Comparison of ENCODE assay signal across 18 mouse cellular contexts in genomic region chr11:78649143-78649542, GRCm38 (mm10). TPM values are rescaled to one million over a fixed set of nuclear protein-coding genes. Genes with fewer than 3 reads are reported as not detected.
DNase-seq lines count a peak whose midpoint lies in the region; TF ChIP-seq lines count a peak whose summit lies in the region.
"Had no signal": no experiment of that assay in that cellular context is flagged by ENCODE, and none has a peak within 500 bp of the region (broad histone marks: within the 10 kb centered on the region; RNA-seq: fewer than 3 reads in every experiment).

No protein-coding gene starts in this region.

- peaks cover 0 to 16% of the 10 kb centered on the region in 2 experiments for H3K36me3 ChIP-seq in CH12.LX (replicated peaks in 1 of 2; ENCODE audit: control insufficient read depth in 1 of 2, insufficient read depth in 1 of 2, low read length in 1 of 2)
- no peaks in the 10 kb centered on the region for H3K36me3 ChIP-seq in MEL (ENCODE audit: control insufficient read depth in 1 of 2, insufficient read depth in 2 of 2, low read length in 2 of 2)

- dilution Hi-C loops in CH12.LX (cut with MboI; ENCODE audit: extremely low pct_ligation_motif_present, extremely low pct_unique_long_range_greater_than_20kb, low sequenced_read_pairs) = no loop called here

- H3K27me3 ChIP-seq in CH12.LX (replicated peaks) (no peaks in the 10 kb centered on the region), MEL (ENCODE audit: control insufficient read depth in 1 of 2, insufficient read depth in 2 of 2, low read length in 2 of 2) (no peaks in the 10 kb centered on the region)
- H3K27me3 ChIP-seq: Patski had no signal

- no peak overlapping the region for H3K4me2 ChIP-seq in CH12.LX (ENCODE audit: insufficient read depth, low read depth, poor library complexity, severe bottlenecking)

- TF ChIP-seq RAD21 in CH12.LX (IDR thresholded peaks at IDR 0.05; ENCODE audit: low read depth, low read length) = no peak
- no peak for TF ChIP-seq RAD21 in MEL (IDR thresholded peaks at IDR 0.05; ENCODE audit: low read depth, low read length)

- H3K79me2 ChIP-seq in CH12.LX (replicated peaks; ENCODE audit: control insufficient read depth, extremely low read depth, insufficient read depth, poor library complexity, severe bottlenecking) = no peaks in the 10 kb centered on the region; the same call in 1 of the 2 replicates
- no peaks in the 10 kb centered on the region; the same call in 1 of the 2 replicates for H3K79me2 ChIP-seq in MEL (ENCODE audit: control insufficient read depth, insufficient read depth, low read length, poor library complexity)

- H3K4me3 ChIP-seq in CH12.LX (replicated peaks in 1 of 3; ENCODE audit: low read depth in 2 of 3, low read length in 2 of 3, poor library complexity in 1 of 3) = no peak overlapping the region
- no peak overlapping the region for H3K4me3 ChIP-seq in MEL (ENCODE audit: control insufficient read depth in 1 of 2, insufficient read depth in 1 of 2, low read depth in 2 of 2, low read length in 2 of 2)

- H3K9ac ChIP-seq in CH12.LX (ENCODE audit: insufficient read depth, low read depth) = no peak overlapping the region
- H3K9ac ChIP-seq in MEL (ENCODE audit: control insufficient read depth, low read depth, low read length, poor library complexity, severe bottlenecking) = no peak overlapping the region

- in situ Hi-C loops in CH12.LX (cut with MboI; ENCODE audit: low pct_ligation_motif_present, low pct_unique_long_range_greater_than_20kb, low sequenced_read_pairs) = no loop called here

- H3K4me1 ChIP-seq in CH12.LX (ENCODE audit: control insufficient read depth in 1 of 2, insufficient read depth in 2 of 2) = peaks cover 0 to 34% of the 10 kb centered on the region in 2 experiments; a peak in 2 of 4 replicates
- H3K4me1 ChIP-seq in MEL (ENCODE audit: control insufficient read depth in 1 of 2, insufficient read depth in 2 of 2, low read length in 2 of 2) = no peaks in the 10 kb centered on the region

- TF ChIP-seq EP300 in CH12.LX (IDR thresholded peaks at IDR 0.05; ENCODE audit: low read length) = peak; percentile 74
- no peak for TF ChIP-seq EP300 in MEL (IDR thresholded peaks at IDR 0.05; ENCODE audit: low read depth in 1 of 2, low read length in 2 of 2)

- H3K9me3 ChIP-seq in CH12.LX (replicated peaks; ENCODE audit: low read length) (no peaks in the 10 kb centered on the region), MEL (replicated peaks; ENCODE audit: insufficient read depth, low read length) (no peaks in the 10 kb centered on the region)
- H3K9me3 ChIP-seq: G1E had no signal

- peak; percentile 18 for DNase-seq in CH12.LX (ENCODE audit: extremely low read depth)
- DNase-seq in MEL (ENCODE audit: low read depth, low spot score) = no peak
- DNase-seq in heart, postnatal 4 days = no peak
- no peak for DNase-seq in frontal cortex, adult 2 months (ENCODE audit: extremely low spot score in 1 of 2, low spot score in 1 of 2)
- DNase-seq: adrenal gland, adult 2 months; adrenal gland, adult 8-10 months; adrenal gland, postnatal 10 days; adrenal gland, postnatal 14 days; adrenal gland, postnatal 25 days; adrenal gland, postnatal 36 days; B cell, adult 2 months; cerebellum, adult 11 months; cerebellum, adult 11-12 months; cerebellum, adult 18-20 months; cerebellum, adult 2 months; cerebellum, adult 8-10 months had no signal

- TF ChIP-seq CTCF in CH12.LX (conservative IDR thresholded peaks at IDR 0.05 in 1 of 2, IDR thresholded peaks at IDR 0.05 in 1 of 2; ENCODE audit: low read depth in 2 of 2, low read length in 2 of 2) = no peak
- no peak for TF ChIP-seq CTCF in MEL (IDR thresholded peaks at IDR 0.05 in 2 of 3, conservative IDR thresholded peaks at IDR 0.05 in 1 of 3; ENCODE audit: control insufficient read depth in 1 of 3, insufficient read depth in 1 of 3, low read depth in 2 of 3, low read length in 3 of 3, poor library complexity in 1 of 3, severe bottlenecking in 1 of 3)

- TF ChIP-seq POLR2A in CH12.LX (IDR thresholded peaks at IDR 0.05; ENCODE audit: low read depth, low read length) (no peak), MEL (IDR thresholded peaks at IDR 0.05; ENCODE audit: control insufficient read depth in 1 of 2, insufficient read depth in 1 of 2, low read depth in 1 of 2, low read length in 2 of 2, poor library complexity in 1 of 2) (no peak)

- H3K27ac ChIP-seq in CH12.LX (ENCODE audit: insufficient read depth, low read depth) (no peak overlapping the region), MEL (ENCODE audit: control insufficient read depth, low read depth, low read length) (no peak overlapping the region)

TF ChIP-seq in CH12.LX, 34 proteins besides CTCF, POLR2A, EP300 and RAD21:
- TF ChIP-seq JUN (IDR thresholded peaks at IDR 0.05; ENCODE audit: insufficient read depth, low read depth, low read length) = peak; percentile 44; the same call in 1 of the 2 replicates
- peak; percentile 54; the same call in 1 of the 2 replicates for TF ChIP-seq SIN3A (IDR thresholded peaks at IDR 0.05; ENCODE audit: low read length)
- peak; percentile 33; the same call in 1 of the 2 replicates for TF ChIP-seq MEF2A (IDR thresholded peaks at IDR 0.05; ENCODE audit: borderline replicate concordance, low read depth, low read length)
- peak; percentile 37; the same call in 1 of the 2 replicates for TF ChIP-seq IRF4 (IDR thresholded peaks at IDR 0.05; ENCODE audit: low read depth, low read length)
- TF ChIP-seq USF2 (conservative IDR thresholded peaks at IDR 0.05; ENCODE audit: low read depth, low read length) = no peak
- TF ChIP-seq TCF12 (IDR thresholded peaks at IDR 0.05; ENCODE audit: low read depth, low read length) = no peak

TF ChIP-seq in MEL, 35 proteins besides CTCF, POLR2A, EP300 and RAD21:
- TF ChIP-seq UBTF (IDR thresholded peaks at IDR 0.05; ENCODE audit: borderline replicate concordance, insufficient read depth, low read depth, low read length) = no peak
- 0 out of 2 replicates have a peak, but pooled peaks have one; percentile 13 for TF ChIP-seq NELFE (IDR thresholded peaks at IDR 0.05; ENCODE audit: low read depth, low read length)
- no peak for TF ChIP-seq RCOR1 (IDR thresholded peaks at IDR 0.05; ENCODE audit: low read depth, low read length)
- no peak for TF ChIP-seq POLR2AphosphoS2 (IDR thresholded peaks at IDR 0.05; ENCODE audit: low read length)
- TF ChIP-seq ZKSCAN1 (IDR thresholded peaks at IDR 0.05; ENCODE audit: low read depth, low read length) = no peak

RNA-seq across cellular contexts. Expression of gene Nlk, which starts 48.0 kb away (rescaled TPM):
- 14.8 and 17.1 TPM in 2 replicates for total RNA-seq in CH12.LX (2012; rRNA removed)
- 22.4 and 22.9 TPM in 2 replicates for total RNA-seq in CH12.LX (2014; rRNA removed)
- polyA plus RNA-seq in CH12.LX (2012; ENCODE audit: insufficient read length, low read depth) = 15.6 and 20.4 TPM in 2 replicates
- total RNA-seq in MEL (2012; rRNA removed) = 17.9 and 20.0 TPM in 2 replicates
- polyA plus RNA-seq in MEL (2012; ENCODE audit: insufficient read depth in 1 of 2, insufficient read length in 2 of 2, low read depth in 1 of 2, low replicate concordance in 2 of 2, missing spikeins in 1 of 2) = 10 to 100 TPM in 1 of 2 experiments, not detected in 1; 16.9 TPM
- total RNA-seq in heart, postnatal 4 days (2021) = 10 to 100 TPM; 20.6 to 20.8 TPM
- polyA plus RNA-seq in frontal cortex, adult 2 months (2012; rRNA removed) = 55.9 and 58.6 TPM in 2 replicates

Comparison
In these comparisons a context has a peak if more than half of its experiments do, and no peak if none do; other contexts are left out.
1. Of the 35 proteins assayed by ChIP-seq in both MEL and CH12.LX: peak only in MEL: NELFE; only in CH12.LX: EP300, MEF2A and SIN3A; in both: none; in neither: 31.